Mouse (Mus musculus): ENCODE results near the gene Yju2.

- TF ChIP-seq CTCF (IDR thresholded peaks at IDR 0.05; ENCODE audit: low read depth, low read length): no peak
- no peak for TF ChIP-seq POLR2A (IDR thresholded peaks at IDR 0.05; ENCODE audit: borderline replicate concordance, low read depth, low read length)
Observed at GRCm38 (mm10) chr17:55948647-55949046, 10.3 kb upstream of the Yju2 start.

All from bone marrow macrophage, adult 2 months (primary cell).